Mouse (Mus musculus): ENCODE results near the gene C1qtnf1.

C1qtnf1 gene

DNA sequence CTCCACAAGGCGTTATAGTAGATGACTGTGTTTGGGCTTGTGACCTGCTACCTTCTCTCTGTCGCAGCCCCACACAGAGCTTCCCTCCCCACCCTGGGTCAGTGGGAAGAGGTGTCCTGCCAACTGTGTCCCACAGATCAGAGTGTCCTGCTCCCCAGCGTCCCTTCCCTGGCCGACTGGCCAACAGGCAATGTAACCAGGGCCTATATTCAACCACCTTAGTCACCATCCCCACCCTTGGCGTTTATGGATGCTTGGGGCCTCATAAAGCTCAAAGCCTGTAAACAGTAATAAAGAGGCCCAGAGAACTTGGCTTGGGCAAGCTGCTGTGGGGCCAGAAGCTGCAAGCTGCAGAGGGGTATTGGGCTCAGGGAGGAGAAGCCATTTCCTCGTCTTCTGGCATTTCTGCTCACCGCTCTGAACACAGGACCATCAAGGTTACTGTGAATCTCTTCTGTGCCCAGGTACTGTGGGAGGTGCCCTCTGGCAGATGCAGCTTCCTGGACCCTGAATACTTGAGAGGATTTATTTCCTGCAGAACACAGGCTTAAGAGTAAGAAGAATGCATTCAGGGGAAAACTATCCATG lies 47.6 kb downstream of the C1qtnf1 start:
- no peak for DNase-seq

DNA sequence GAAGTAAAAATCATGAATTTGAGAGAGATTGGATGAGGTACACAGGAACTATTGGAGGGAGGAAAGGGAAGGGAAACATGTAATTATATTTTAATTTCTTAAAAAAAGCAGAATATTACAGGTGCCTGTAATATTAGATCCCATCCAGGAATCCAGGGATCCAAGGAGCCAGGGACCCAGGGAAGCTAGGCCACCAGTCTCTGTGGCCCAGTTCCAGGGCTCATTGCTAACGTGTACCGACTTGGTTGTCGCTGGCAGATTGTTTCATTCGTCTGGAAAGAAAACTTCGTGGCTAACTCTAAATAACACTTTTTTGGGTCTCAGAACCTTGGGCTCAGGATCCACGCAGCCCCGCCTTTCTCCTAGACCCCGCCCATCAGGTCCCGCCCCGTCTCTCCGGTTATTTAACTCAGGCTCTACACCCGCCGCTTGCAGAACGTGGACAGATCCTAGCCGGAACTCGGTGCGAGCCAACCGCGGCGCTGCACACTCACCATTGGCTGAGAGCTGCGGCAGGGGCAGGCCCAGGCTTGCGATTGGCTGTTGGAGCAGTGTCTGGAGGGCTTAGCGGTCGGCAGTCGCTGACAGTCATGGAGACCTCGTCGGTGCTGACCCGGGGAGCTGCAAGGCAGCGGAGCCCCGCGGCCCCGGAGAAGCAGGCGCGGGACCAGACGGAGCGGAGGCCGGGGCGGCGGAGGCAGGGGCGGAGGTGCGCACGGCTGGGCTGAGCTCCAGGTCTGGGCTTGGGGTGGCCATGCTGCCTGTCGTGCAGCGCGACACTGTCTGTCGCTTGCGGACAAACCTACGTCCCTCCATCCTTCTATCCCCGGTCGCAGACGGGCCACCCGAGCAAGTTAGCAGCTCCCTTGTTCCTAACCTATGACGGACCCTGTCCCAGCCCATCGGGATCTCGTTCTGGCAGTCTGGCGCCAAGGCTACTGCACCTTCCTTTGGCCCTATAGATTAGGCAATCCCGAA lies 48.7 kb downstream of the C1qtnf1 start, which contains the start of gene Engase:
Gene Engase, plus strand, starts transcription at position 434 of the 978 bp plus-strand sequence.
- peak; percentile 98 for DNase-seq

DNA sequence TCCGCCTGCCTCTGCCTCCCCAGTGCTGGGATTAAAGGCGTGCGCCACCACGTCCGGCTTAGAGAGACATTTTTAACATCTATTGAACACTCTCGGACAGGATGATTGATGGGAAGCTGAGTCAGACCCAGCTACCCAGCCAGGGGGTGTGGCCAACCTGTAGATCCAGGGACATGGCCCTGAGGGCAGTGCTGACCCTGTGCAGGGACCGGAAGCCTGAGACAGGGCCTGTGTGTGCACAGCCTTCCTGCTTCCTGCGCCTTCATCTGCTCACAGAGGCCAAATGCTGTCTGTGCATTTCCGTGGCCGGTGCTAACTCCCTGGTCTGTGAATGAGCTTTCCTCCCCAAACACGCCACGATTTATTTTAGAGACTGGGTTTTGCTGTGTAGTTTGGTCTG lies 51.8 kb downstream of the C1qtnf1 start:
- DNase-seq: peak; percentile 66 to 77

DNA sequence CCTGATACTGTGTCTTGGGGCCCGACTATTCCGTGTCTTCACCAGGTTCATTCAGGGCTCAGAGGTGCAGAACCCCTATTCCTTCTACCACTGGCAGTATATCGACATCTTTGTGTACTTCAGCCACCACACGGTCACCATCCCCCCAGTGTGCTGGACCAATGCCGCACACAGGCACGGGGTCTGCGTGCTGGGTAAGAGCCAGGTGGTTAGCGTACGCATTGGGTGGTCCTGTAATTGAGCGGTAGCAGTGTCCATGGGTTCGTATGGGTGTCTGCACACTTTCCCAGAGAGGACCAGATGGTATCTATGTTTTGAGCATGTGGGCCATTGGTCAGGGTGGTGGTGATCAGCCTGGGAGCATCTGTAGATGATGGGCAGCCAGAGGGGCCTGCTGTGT lies 53.2 kb downstream of the C1qtnf1 start:
- no peak for DNase-seq

DNA sequence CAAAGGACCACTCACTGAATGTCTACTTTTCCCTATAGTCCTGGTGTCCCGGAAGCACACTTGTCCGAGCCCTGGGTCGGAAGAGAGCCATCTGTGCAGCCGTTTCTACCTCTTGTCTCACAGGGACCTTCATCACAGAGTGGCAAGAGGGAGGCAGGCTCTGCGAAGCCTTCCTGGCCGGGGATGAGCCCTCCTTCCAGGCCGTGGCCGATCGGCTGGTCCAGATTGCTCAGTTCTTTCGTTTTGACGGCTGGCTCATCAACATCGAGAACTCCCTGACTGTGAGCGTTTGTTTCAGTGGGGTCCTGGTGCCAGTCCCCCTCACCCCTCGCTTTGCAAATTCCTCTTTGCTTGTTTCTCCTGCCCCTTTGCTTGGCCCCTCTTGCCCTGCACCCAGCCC lies 53.7 kb downstream of the C1qtnf1 start:
- DNase-seq: no peak

DNA sequence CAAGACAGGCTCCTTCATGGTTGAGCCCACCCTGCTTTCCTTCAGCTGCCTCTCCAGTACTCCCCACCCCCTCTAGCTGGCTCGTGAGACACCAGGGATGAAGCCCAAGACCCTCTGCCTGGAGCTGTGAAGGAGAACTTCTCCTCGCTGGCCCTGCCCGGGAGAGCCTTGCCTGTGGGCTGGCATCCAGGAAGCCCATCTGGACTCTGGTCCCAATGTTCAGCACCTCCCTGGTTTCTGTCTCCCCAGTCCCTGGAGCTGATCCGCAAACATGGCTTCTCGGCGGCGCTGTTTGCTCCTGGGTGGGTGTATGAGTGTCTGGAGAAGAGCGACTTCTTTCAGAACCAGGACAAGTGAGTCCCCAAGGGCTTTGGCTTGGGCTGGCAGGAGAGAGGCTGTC lies 56.2 kb downstream of the C1qtnf1 start:
- DNase-seq: no peak

DNA sequence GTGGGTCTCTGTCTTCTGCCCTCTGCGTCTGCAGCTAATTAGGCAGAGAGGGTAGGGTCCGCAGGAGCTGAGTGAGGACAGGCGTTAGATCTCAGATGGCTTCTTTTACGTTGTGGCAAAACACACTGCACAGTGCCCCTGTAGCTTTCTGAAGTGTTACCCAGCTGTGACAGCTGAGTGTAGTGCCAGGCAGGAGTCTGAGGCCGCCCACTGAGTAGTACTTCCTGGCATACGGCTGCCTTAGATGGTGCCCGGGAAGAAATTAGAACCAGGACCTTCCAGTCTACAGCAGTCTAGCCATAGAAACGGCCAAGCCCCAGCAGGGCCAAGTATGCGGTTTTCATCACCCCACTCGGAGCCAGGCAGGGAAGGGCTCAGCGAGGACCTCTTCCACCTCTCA lies 57.3 kb downstream of the C1qtnf1 start:
- no peak for DNase-seq

DNA sequence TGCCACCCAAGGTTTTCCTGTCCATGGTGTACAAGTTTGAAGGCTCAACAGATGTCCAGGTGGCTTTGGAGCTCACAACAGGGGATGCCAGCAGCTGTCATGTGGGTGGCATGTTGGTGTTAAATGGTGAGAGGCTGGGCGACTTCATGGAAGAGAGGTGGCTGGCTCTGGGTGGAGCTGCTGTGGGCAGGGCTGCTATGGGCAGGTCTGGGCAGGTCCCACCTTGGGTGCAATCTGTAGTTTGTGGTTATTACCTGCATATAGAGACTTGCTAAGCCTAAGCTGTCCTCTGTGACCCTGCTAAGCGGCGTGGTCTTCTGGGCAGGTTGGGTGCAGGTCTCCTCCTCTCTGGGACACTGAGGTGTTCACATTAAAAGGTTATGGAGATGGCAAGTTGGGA lies 57.8 kb downstream of the C1qtnf1 start:
- DNase-seq: no peak

DNA sequence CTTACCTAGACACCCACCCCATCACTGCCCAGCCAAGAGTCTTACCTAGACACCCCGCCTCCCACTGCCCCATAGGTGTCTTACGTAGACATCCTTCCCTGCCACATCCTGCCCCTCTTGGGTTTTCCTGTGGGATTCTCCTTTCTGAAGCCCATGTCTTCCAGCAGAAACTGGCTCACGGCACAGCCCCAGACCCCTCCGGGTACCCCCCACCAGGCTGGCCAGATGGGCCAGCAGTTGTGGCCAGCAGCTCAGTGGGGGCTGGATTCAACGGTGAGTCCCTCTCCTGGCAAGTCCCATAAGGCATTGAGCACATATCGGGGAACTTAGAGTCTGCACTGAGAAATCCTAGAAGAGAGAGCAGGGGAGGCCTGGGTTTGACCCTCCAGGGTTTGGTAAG lies 58.3 kb downstream of the C1qtnf1 start:
- DNase-seq: no peak

DNA sequence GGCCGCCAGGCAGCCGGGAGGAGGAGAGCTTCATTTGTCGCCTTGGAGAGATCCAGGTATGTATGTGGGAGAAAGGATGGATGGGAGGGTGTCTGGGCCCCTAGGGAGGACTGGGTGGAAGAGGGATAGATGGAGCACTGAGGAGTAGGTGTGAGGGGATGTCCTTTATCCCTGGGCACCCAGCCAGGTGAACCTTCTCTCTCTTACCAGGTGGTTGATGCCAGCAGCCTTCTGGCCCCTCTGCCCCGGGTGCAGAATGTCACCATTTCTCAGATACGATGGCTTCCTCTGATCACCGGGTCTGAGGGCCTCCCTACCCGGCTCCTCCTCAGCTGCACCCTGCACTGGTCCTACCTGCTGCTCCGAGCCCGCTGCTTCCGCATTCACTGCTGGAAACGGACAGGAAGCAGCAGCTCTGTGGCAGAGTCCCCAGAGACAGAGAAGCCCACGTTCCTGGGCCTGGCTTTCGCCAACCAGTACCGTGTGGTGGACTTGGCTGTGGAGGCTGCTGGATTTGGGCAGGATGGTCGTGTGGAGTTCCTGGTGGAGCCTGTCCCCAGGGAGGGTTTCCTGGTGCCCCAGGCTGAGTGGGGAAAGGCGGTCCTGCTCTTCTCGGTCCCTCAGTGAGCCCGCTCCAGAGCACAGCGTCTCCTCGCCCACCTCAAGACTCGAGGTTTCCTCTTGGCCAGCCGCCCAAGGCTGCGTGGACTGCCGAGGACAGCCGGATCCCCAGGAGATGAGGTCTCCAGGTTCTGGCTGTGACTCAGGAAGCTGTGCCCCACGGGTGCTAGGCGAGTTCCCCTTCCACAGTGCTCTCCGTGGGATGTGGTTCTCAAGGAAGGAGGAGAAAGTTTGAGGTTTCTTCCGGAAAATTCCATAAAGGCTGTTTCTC lies 59.1 kb downstream of the C1qtnf1 start:
- DNase-seq: peak in 1 of 2 experiments; percentile 46

DNA sequence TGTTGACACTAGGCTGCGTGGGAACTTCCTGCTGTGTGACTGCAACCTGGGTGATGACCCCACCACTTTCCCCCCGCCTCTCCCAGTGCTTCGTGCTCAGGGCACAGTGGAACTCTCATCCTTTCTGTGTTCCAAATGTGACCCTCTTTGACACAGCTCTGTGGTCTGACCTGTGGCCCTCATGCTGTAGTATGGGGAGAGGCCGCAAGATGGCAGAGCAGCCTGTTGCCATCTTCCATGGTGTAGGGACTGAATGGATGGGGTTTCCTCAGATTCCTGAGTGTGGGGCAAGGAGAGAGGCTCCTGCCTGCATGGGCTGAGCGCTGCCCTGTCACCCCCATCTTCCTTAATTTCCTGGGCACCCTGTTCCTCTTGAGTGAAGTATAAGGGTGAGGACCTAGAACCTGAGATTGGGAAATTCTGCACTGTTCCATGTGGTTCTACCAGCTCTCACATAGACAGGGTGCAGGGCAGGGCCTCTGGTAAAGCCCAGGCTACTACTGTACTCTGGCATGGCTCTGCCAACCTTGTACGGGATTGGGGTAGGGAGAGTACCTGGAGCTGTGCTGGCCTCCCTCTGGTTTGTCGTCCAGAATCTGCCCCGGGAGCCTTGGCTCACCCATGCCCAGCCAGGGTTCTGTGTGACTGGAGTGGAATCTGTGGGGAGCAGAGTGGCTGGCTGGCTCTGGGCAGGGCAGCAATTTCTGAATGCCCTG lies 60.3 kb downstream of the C1qtnf1 start:
- DNase-seq: peak in 1 of 2 experiments; percentile 64

DNA sequence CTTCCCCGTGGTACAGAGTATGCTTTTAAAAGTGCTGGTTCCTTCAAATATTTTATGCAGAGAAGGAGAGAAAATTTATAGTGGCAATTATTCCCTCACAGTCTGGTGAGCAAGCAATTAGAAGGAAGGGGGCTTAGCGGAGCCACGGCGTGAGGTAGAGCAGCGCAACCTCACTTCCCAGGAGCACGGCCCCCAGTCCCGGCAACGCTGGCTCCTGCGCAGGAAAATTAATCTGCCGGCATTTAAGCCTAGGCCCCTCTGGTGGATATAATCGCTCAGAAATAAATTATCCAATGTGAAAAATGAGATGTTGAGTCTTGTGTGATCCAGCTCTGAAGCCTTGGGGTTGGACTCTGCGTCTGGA lies 60.9 kb downstream of the C1qtnf1 start:
- DNase-seq: no peak

DNA sequence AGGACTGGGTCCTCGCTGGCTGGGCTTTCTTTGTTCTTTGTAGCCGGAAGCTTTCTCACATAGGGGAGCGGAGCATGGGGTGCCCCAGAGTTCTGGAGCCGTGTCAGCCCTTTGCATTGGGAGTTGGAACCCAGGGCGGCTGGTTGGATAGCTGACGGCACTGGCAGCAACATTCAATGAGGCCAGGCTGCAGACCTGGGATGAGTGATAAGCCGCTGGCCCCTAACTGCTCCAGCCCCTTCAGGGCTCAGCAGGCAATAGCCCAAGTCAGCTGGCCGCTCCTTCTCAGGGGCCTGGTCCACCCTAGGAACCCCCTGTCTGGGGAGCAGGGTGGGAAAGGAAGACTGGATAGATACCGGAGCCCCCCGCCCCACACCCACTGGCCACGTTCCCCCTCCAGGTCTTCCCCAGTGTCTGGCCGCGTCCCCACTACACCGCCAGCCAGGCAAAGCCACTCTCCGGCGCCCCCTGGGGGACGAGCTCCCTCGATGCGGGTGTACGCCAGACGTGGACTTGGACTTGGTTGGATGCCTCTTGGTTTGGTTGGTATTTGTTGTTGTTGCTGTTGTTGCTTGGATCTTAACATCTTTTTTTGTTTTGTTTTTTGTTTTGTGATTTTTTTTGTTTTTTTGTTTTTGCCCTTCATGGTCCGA lies 62.7 kb downstream of the C1qtnf1 start:
- peak; percentile 53 to 91 for DNase-seq

DNA sequence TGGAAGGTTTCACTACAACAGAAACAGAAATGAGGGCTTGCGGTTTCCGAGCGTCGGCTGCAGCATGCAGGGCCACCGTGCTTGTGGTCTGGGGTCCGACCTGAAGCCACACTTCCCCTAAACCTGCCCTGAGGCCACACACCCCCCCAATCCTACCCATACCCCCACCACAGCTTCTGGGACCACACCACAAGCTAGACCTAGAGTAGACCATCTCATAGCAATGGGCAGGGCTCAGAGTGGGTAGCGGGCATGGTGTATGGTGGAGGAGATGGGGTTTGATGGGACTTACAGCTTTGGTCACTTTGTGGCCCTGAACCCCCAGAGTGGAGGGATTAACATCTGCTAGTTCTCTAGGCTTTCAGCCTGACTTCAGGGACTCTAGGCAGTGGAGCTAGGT lies 63.2 kb downstream of the C1qtnf1 start:
- no peak for DNase-seq

DNA sequence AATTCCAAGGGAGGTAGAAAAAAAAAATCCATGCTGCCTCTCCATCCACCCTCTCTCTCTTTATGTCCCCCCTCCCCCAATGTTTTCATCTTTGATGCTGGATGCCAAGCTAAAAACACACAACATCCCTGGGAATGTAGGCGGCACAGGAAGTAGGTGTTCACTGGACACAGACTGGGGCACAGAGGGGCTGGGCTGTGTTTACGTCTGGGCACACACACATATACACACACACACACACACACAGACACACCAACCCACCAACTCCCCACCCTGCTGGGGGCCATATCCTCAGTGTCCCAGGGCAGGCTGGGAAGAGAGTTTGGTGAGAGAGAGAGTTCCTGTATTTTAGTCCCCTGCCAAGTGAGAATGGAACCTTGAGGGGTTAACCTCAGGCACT lies 65.5 kb downstream of the C1qtnf1 start:
- DNase-seq: no peak

DNA sequence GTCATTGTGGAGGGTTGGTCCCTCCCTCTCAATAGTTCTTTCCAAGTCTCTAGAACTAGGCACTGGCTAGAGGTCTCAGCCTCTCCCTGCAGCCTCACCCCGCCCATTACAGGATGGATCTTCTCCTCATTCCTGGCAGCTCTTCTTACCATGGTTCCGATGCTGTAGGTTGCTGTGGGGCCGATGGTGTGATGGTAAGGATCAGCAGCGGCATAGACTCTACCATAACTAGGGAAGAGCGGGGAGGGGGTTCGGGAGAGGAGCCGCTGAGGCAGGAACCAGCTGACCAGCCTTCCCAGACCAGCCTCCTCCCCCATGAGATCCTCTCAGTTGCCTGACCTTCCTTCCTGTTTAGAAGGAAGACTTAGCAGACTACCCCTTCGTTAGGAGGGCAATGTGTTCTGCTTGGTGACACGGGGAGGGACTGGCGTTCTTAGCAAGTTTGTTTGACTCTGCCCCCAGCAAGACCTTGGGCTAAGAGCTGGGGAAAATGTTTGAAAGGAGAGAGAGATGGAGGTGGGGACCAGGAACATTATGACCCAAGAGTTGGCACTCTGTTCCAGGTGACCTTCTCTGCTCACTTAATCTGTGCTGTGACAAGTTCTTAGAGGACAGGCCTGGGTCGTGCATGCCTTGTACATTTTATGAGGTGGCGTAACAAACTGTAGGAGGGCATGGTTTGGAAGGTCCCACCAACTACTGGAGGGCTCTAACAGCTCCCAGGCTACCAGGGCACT lies 66.2 kb downstream of the C1qtnf1 start:
- DNase-seq: no peak

DNA sequence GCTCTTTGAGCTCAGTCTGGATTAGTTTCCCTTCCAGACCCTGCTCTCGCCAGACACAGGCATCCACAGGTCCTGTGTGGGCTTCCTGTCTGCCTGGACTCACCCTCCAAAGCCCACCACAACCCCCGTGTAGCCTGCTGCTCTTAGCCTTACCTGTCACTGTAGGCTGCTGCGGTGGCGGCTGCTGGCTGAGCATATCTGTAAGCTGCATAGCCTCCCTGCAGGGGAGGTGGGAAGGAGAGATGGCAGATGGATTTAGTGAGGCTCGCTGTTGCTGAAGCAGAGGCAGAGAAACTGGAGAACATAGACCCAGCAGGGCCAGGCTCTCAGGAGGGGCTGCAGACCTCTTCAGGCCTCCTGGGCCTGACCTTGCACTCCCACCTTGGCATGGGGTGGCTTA lies 67.1 kb downstream of the C1qtnf1 start:
- DNase-seq: no peak

DNA sequence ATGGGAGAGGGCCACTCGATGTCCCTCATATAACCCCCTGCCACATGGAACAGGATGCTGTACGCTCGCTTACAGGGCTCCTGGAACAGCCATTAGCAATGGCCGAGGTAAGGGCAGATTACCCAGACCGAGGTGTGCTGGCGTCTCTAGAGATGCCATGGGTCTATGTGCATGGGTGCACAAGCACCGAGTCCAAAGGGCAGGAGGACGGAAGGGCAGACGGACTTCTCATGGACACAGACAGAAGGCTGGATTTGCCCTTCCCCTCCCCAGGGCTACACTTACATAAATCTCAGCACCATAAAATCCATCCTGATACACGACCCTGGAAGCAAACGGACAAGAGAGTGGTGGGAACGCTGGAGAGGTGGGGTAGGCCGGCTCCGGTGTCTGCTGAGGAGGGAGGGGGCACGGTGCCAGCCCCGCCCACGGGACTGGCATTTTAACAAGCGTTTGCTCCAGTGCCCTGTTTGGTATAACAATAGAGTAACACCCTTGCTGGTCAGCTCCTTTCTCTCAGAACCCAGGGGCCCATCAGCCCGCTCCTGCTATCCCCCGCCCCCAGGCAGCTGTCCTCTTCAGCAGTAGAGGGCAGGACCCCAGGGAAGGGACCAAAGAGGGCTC lies 68.2 kb downstream of the C1qtnf1 start:
- DNase-seq: peak; percentile 81 to 83

All from kidney, postnatal 36 days (tissue).